Mouse (Mus musculus) CH12.LX (cell line): ENCODE data around the gene Tmem268. TPM values are rescaled to one million over a fixed set of nuclear protein-coding genes. Genes with fewer than 3 reads are reported as not detected.

ENCODE experiments used
- DNase-seq: peaks from one replicate; pipeline ENCODE4 v3.0.0-alpha.2; 2013; ENCODE audit errors: extremely low read depth
- H3K27ac ChIP-seq: 2 replicates; pipeline ENCODE4 v1.5.1; 2012; ENCODE audit warnings: low read depth, mild to moderate bottlenecking, control low read depth, moderate library complexity; ENCODE audit not compliant: insufficient read depth
- H3K27me3 ChIP-seq: replicated peaks from 2 replicates; pipeline ENCODE3; 2012; ENCODE audit warnings: inconsistent platforms
- H3K36me3 ChIP-seq, 2 experiments: replicated peaks in 1 of 2; 2 replicates each; pipeline versions ENCODE3 to v1.6.1; 2012; ENCODE audit warnings: inconsistent platforms in 1 of 2, low read length in 1 of 2, mild to moderate bottlenecking in 1 of 2, mixed read lengths in 1 of 2, moderate library complexity in 1 of 2; ENCODE audit not compliant: control insufficient read depth in 1 of 2, insufficient read depth in 1 of 2
- H3K4me1 ChIP-seq, 2 experiments: 2 replicates each; pipeline ENCODE4 v1.6.1; 2012; ENCODE audit warnings: inconsistent platforms in 1 of 2, moderate library complexity in 1 of 2; ENCODE audit not compliant: insufficient read depth in 2 of 2, control insufficient read depth in 1 of 2
- H3K4me2 ChIP-seq: 2 replicates; pipeline ENCODE4 v1.6.1; 2012; ENCODE audit warnings: low read depth, mild to moderate bottlenecking, control low read depth; ENCODE audit not compliant: poor library complexity, insufficient read depth, severe bottlenecking
- H3K4me3 ChIP-seq, 3 experiments: fragments of 150-350 bp in 1 of 3; sonication (generic) in 1 of 3; replicated peaks in 1 of 3; 2 replicates each; pipeline versions ENCODE3 to v1.5.1; 2011 to 2012; ENCODE audit warnings: low read depth in 2 of 3, low read length in 2 of 3, mild to moderate bottlenecking in 2 of 3, moderate library complexity in 2 of 3, control low read depth in 1 of 3, improper control_type of control experiment in 1 of 3, inconsistent platforms in 1 of 3, mixed read lengths in 1 of 3; ENCODE audit not compliant: poor library complexity in 1 of 3
- H3K79me2 ChIP-seq: replicated peaks from 2 replicates; pipeline ENCODE4 v1.6.1; 2012; ENCODE audit warnings: mild to moderate bottlenecking, moderate library complexity; ENCODE audit not compliant: control insufficient read depth, poor library complexity, insufficient read depth, severe bottlenecking; ENCODE audit errors: extremely low read depth
- H3K9ac ChIP-seq: 2 replicates; pipeline ENCODE4 v1.6.1; 2012; ENCODE audit warnings: low read depth, mild to moderate bottlenecking, control low read depth, moderate library complexity; ENCODE audit not compliant: insufficient read depth
- H3K9me3 ChIP-seq: replicated peaks from 2 replicates; pipeline ENCODE3; 2012; ENCODE audit warnings: low read length, inconsistent platforms, mixed read lengths
- EP300 ChIP-seq: IDR thresholded peaks from 2 replicates; pipeline ENCODE4 v1.6.1; 2011; ENCODE audit warnings: low read length, improper control_type of control experiment
- ETS1 ChIP-seq: conservative IDR thresholded peaks from 2 replicates; pipeline ENCODE4 v1.6.1; 2012; ENCODE audit warnings: low read depth, mild to moderate bottlenecking, inconsistent platforms, low read length, improper control_type of control experiment, moderate library complexity
- HCFC1 ChIP-seq: IDR thresholded peaks from 2 replicates; pipeline ENCODE4 v1.6.1; 2012; ENCODE audit warnings: low read depth, mild to moderate bottlenecking, inconsistent platforms, low read length, improper control_type of control experiment
- KAT2A ChIP-seq: IDR thresholded peaks from 2 replicates; pipeline ENCODE4 v1.6.1; 2012; ENCODE audit warnings: low read length, improper control_type of control experiment, inconsistent platforms; ENCODE audit not compliant: insufficient replicate concordance
- MAFK ChIP-seq: IDR thresholded peaks from 2 replicates; pipeline ENCODE4 v1.6.1; 2011; ENCODE audit warnings: low read length, improper control_type of control experiment; ENCODE audit not compliant: insufficient replicate concordance
- MEF2A ChIP-seq: IDR thresholded peaks from 2 replicates; pipeline ENCODE4 v1.6.1; 2014; ENCODE audit warnings: low read depth, mild to moderate bottlenecking, inconsistent platforms, low read length, improper control_type of control experiment, borderline replicate concordance
- MYC ChIP-seq: IDR thresholded peaks from 2 replicates; pipeline ENCODE4 v1.6.1; 2011; ENCODE audit warnings: low read depth, mild to moderate bottlenecking, improper control_type of control experiment, low read length
- NELFE ChIP-seq: IDR thresholded peaks from 2 replicates; pipeline ENCODE4 v1.6.1; 2011; ENCODE audit warnings: low read depth, low read length, improper control_type of control experiment
- NRF1 ChIP-seq: IDR thresholded peaks from 2 replicates; pipeline ENCODE4 v1.6.1; 2014; ENCODE audit warnings: low read depth, mild to moderate bottlenecking, inconsistent platforms, low read length, improper control_type of control experiment, moderate library complexity
- POLR2A ChIP-seq: IDR thresholded peaks from 2 replicates; pipeline ENCODE4 v1.6.1; 2011; ENCODE audit warnings: low read depth, mild to moderate bottlenecking, improper control_type of control experiment, low read length
- RCOR1 ChIP-seq: conservative IDR thresholded peaks from 2 replicates; pipeline ENCODE4 v1.6.1; 2012; ENCODE audit warnings: low read depth, mild to moderate bottlenecking, inconsistent platforms, low read length, improper control_type of control experiment
- SIN3A ChIP-seq: IDR thresholded peaks from 2 replicates; pipeline ENCODE4 v1.6.1; 2012; ENCODE audit warnings: low read length, improper control_type of control experiment, inconsistent platforms
- TBP ChIP-seq: conservative IDR thresholded peaks from 2 replicates; pipeline ENCODE4 v1.6.1; 2011; ENCODE audit warnings: low read depth, low read length, improper control_type of control experiment
- USF1 ChIP-seq: IDR thresholded peaks from 2 replicates; pipeline ENCODE4 v1.6.1; 2014; ENCODE audit warnings: low read depth, mild to moderate bottlenecking, inconsistent platforms, low read length, improper control_type of control experiment
- USF2 ChIP-seq: conservative IDR thresholded peaks from 2 replicates; pipeline ENCODE4 v1.6.1; 2011; ENCODE audit warnings: low read depth, low read length, improper control_type of control experiment
- ZC3H11A ChIP-seq: IDR thresholded peaks from 2 replicates; pipeline ENCODE4 v1.6.1; 2012; ENCODE audit warnings: low read depth, mild to moderate bottlenecking, inconsistent platforms, low read length, improper control_type of control experiment
- dilution Hi-C: fragments of 300-500 bp; cut with MboI; formaldehyde crosslinking; loops from 2 replicates; pipeline ENCODE4 v1.14.3; 2020; ENCODE audit warnings: low sequenced_read_pairs; ENCODE audit not compliant: extremely low pct_unique_long_range_greater_than_20kb, extremely low pct_ligation_motif_present
- in situ Hi-C: fragments of 300-500 bp; cut with MboI; formaldehyde crosslinking; loops from 3 replicates; pipeline ENCODE4 v1.14.3; 2019; ENCODE audit warnings: low sequenced_read_pairs, low pct_ligation_motif_present, low pct_unique_long_range_greater_than_20kb, mixed read lengths
- polyA plus RNA-seq: library from polyadenylated mRNA; unstranded; fragments of >175 nt; gene quantifications from 2 replicates; pipeline ENCODE4 v1.2.1, GENCODE M21; 2012; ENCODE audit warnings: low read depth; ENCODE audit not compliant: insufficient read length
- total RNA-seq, 2 experiments: library from RNA; depleted of rRNA; stranded (reverse); fragments of 300-350 nt in 1 of 2; fragments of >200 nt in 1 of 2; gene quantifications; 2 replicates each; pipeline ENCODE4 v1.2.3; 2012 to 2014

Gene Tmem268
- total and polyA plus RNA-seq, 3 experiments = 8.3 to 11.1 (median 9.4) TPM

GRCm38 (mm10) chr4:63633181-63633580 lies 74.6 kb downstream of the Tmem268 start:
- Histone ChIP-seq H3K36me3 (no peaks in the 10 kb centered on the region), H3K27ac (no peak overlapping the region), H3K4me1 (peaks cover 1 to 2% of the 10 kb centered on the region in 2 experiments; a peak in 1 of 4 replicates), H3K9ac (no peak overlapping the region), H3K9me3 (no peaks in the 10 kb centered on the region), H3K27me3 (no peaks in the 10 kb centered on the region), H3K4me2 (no peak overlapping the region), H3K79me2 (no peaks in the 10 kb centered on the region), H3K4me3 (no peak overlapping the region)
- in situ Hi-C loops = loop anchor here (10.0 kb wide), 1 partner anchor 52 kb away; no protein-coding TSS in a partner anchor
- dilution Hi-C loops = no loop called here
- TF ChIP-seq USF2 (no peak), MEF2A (no peak), MYC (no peak), USF1 (no peak), NELFE (no peak), ZC3H11A (no peak), EP300 (no peak), SIN3A (no peak), POLR2A (no peak), RCOR1 (no peak), MAFK (no peak), TBP (no peak), NRF1 (no peak), KAT2A (no peak), ETS1 (no peak), HCFC1 (no peak)
- DNase-seq = no peak

Other genes starting within 250 kb of the Tmem268 start
- gene Orm1, start 214.2 kb upstream of the Tmem268 start, total RNA-seq (2012; rRNA removed) = not detected in 2 replicates
- gene Orm1, start 214.2 kb upstream of the Tmem268 start, total RNA-seq (2014; rRNA removed) = not detected in 2 replicates
- gene Orm1, start 214.2 kb upstream of the Tmem268 start, polyA plus RNA-seq = not detected in 2 replicates
- not detected in 2 replicates for gene Orm3, start 202.6 kb upstream of the Tmem268 start, total RNA-seq (2012; rRNA removed)
- not detected in 2 replicates for gene Orm3, start 202.6 kb upstream of the Tmem268 start, total RNA-seq (2014; rRNA removed)
- 0.30 and 0.33 TPM in 2 replicates for gene Orm3, start 202.6 kb upstream of the Tmem268 start, polyA plus RNA-seq
- gene Orm2, start 196.3 kb upstream of the Tmem268 start, total RNA-seq (2012; rRNA removed) = not detected in 2 replicates
- gene Orm2, start 196.3 kb upstream of the Tmem268 start, total RNA-seq (2014; rRNA removed) = not detected in 2 replicates
- 0.53 TPM in 1 of 2 replicates, not detected in the other for gene Orm2, start 196.3 kb upstream of the Tmem268 start, polyA plus RNA-seq
- gene Akna, start 155.4 kb upstream of the Tmem268 start, total RNA-seq (2012; rRNA removed) = 19.3 and 28.0 TPM in 2 replicates
- gene Akna, start 155.4 kb upstream of the Tmem268 start, total RNA-seq (2014; rRNA removed) = 5.1 and 6.5 TPM in 2 replicates
- gene Akna, start 155.4 kb upstream of the Tmem268 start, polyA plus RNA-seq = 28.5 and 37.5 TPM in 2 replicates
- gene Whrn, start 62.8 kb upstream of the Tmem268 start, total RNA-seq (2012; rRNA removed) = 2.8 and 4.5 TPM in 2 replicates
- gene Whrn, start 62.8 kb upstream of the Tmem268 start, total RNA-seq (2014; rRNA removed) = 0.72 and 0.99 TPM in 2 replicates
- 9.4 and 9.6 TPM in 2 replicates for gene Whrn, start 62.8 kb upstream of the Tmem268 start, polyA plus RNA-seq
- gene Atp6v1g1, start 14.0 kb upstream of the Tmem268 start, total RNA-seq (2012; rRNA removed) = 70.4 and 78.7 TPM in 2 replicates
- 143 and 154 TPM in 2 replicates for gene Atp6v1g1, start 14.0 kb upstream of the Tmem268 start, total RNA-seq (2014; rRNA removed)
- 95.1 and 111 TPM in 2 replicates for gene Atp6v1g1, start 14.0 kb upstream of the Tmem268 start, polyA plus RNA-seq
- gene Gm11213, start 46.5 kb downstream of the Tmem268 start, total RNA-seq (2012; rRNA removed) = not detected in 2 replicates
- gene Gm11213, start 46.5 kb downstream of the Tmem268 start, total RNA-seq (2014; rRNA removed) = not detected in 2 replicates
- not detected in 2 replicates for gene Gm11213, start 46.5 kb downstream of the Tmem268 start, polyA plus RNA-seq
- not detected in 2 replicates for gene Tex48, start 63.6 kb downstream of the Tmem268 start, total RNA-seq (2012; rRNA removed)
- gene Tex48, start 63.6 kb downstream of the Tmem268 start, total RNA-seq (2014; rRNA removed) = not detected in 2 replicates
- not detected in 2 replicates for gene Tex48, start 63.6 kb downstream of the Tmem268 start, polyA plus RNA-seq
- gene Gm11214, start 104.6 kb downstream of the Tmem268 start, total RNA-seq (2012; rRNA removed) = not detected in 2 replicates
- gene Gm11214, start 104.6 kb downstream of the Tmem268 start, total RNA-seq (2014; rRNA removed) = not detected in 2 replicates
- gene Gm11214, start 104.6 kb downstream of the Tmem268 start, polyA plus RNA-seq = 0.67 and 0.72 TPM in 2 replicates
- 62.5 and 93.9 TPM in 2 replicates for gene Tnfsf15, start 186.3 kb downstream of the Tmem268 start, total RNA-seq (2012; rRNA removed)
- 127 and 139 TPM in 2 replicates for gene Tnfsf15, start 186.3 kb downstream of the Tmem268 start, total RNA-seq (2014; rRNA removed)
- gene Tnfsf15, start 186.3 kb downstream of the Tmem268 start, polyA plus RNA-seq = 47.0 and 63.3 TPM in 2 replicates